Mouse (Mus musculus) erythroblast, embryonic 14.5 days (primary cell): ENCODE measurements around the gene Spink4.

Source experiments
- GATA1 ChIP-seq: IDR thresholded peaks from 2 replicates; pipeline ENCODE4 v1.6.1; 2012; ENCODE audit warnings: low read length, inconsistent platforms, mixed read lengths
- TAL1 ChIP-seq: IDR thresholded peaks from 3 replicates; pipeline ENCODE4 v1.6.1; 2012; ENCODE audit warnings: low read length, inconsistent platforms, mixed read lengths

GRCm38 (mm10) chr4:40877528-40877927 lies 42.3 kb upstream of the Spink4 start:
- TF ChIP-seq GATA1 (no peak), TAL1 (no peak)
